Mouse (Mus musculus) G1E (cell line): Measurements from ENCODE around the gene Maco1. TPM values are rescaled to one million over a fixed set of nuclear protein-coding genes. Genes with fewer than 3 reads are reported as not detected.

Experiments
- ATAC-seq: 2 replicates; pipeline ENCODE4 v1.8.0; 2016; ENCODE audit warnings: mild to moderate bottlenecking; ENCODE audit not compliant: insufficient number of reproducible peaks, poor library complexity, low FRiP score, severe bottlenecking; ENCODE audit errors: extremely low read depth
- DNase-seq: peaks from one replicate; pipeline ENCODE4 v3.0.0; 2012; ENCODE audit warnings: low spot score
- H3K27me3 ChIP-seq: 2 replicates; pipeline ENCODE4 v1.6.1; 2012; ENCODE audit warnings: mild to moderate bottlenecking, low read length, inconsistent platforms; ENCODE audit not compliant: insufficient read depth
- H3K36me3 ChIP-seq: replicated peaks from 2 replicates; pipeline ENCODE3; 2012; ENCODE audit warnings: mild to moderate bottlenecking, inconsistent platforms
- H3K4me1 ChIP-seq: 2 replicates; pipeline ENCODE4 v1.6.1; 2012; ENCODE audit warnings: low read depth, low read length, inconsistent platforms, mixed read lengths; ENCODE audit not compliant: insufficient read depth
- H3K4me3 ChIP-seq: 2 replicates; pipeline ENCODE4 v1.5.1; 2012; ENCODE audit warnings: low read depth, mild to moderate bottlenecking, inconsistent platforms, low read length, moderate library complexity, mixed read lengths
- H3K9me3 ChIP-seq: replicated peaks from 2 replicates; pipeline ENCODE4 v1.6.1; 2012; ENCODE audit warnings: inconsistent platforms
- CTCF ChIP-seq: IDR thresholded peaks from 2 replicates; pipeline ENCODE4 v1.5.1; 2012; ENCODE audit warnings: low read depth, low read length, inconsistent platforms, mixed read lengths
- GATA1 ChIP-seq: IDR thresholded peaks from 2 replicates; pipeline ENCODE4 v1.6.1; 2012; ENCODE audit warnings: borderline replicate concordance, low read length, inconsistent platforms, mixed read lengths
- GATA2 ChIP-seq: IDR thresholded peaks from 2 replicates; pipeline ENCODE4 v1.6.1; 2012; ENCODE audit warnings: low read depth, low read length, inconsistent platforms, borderline replicate concordance
- POLR2AphosphoS5 ChIP-seq: IDR thresholded peaks from 2 replicates; pipeline ENCODE4 v1.6.1; 2012; ENCODE audit warnings: low read depth, low read length, inconsistent platforms; ENCODE audit not compliant: insufficient replicate concordance
- TAL1 ChIP-seq: conservative IDR thresholded peaks from 2 replicates; pipeline ENCODE4 v1.6.1; 2012; ENCODE audit warnings: low read depth, low read length, inconsistent platforms, mixed read lengths
- polyA plus RNA-seq: library from polyadenylated mRNA; stranded (reverse); fragments of >175 nt; gene quantifications from 2 replicates; pipeline ENCODE4 v1.2.3, GENCODE M21; 2012
- total RNA-seq, 2 experiments: library from RNA; stranded (forward) in 1 of 2; stranded (reverse) in 1 of 2; fragments of 200-1000 nt in 1 of 2; fragments of >200 nt in 1 of 2; fragmentation: Nextera tagmentation in 1 of 2; gene quantifications; 2 replicates each; pipeline ENCODE4 v1.2.3; 2014 to 2017

Maco1 gene
- total and polyA plus RNA-seq, 3 experiments: 11.3 to 74.9 (median 49.3) TPM

- peak; percentile 78 for DNase-seq
- no peaks in the 10 kb centered on the region for H3K27me3 ChIP-seq
- peaks cover 2% of the 10 kb centered on the region for H3K36me3 ChIP-seq
- TF ChIP-seq GATA1: no peak
- peak; percentile 92 for TF ChIP-seq TAL1
- H3K4me1 ChIP-seq: peaks cover 89% of the 10 kb centered on the region
- peak overlapping the region; percentile 69 for H3K4me3 ChIP-seq
- ATAC-seq: peak; percentile 71
- no peaks in the 10 kb centered on the region for H3K9me3 ChIP-seq
Measured at GRCm38 (mm10) chr4:134869068-134869730, 16.1 kb upstream of the Maco1 start.

- peak overlapping the region; percentile 36; the same call in 1 of the 2 replicates for H3K4me3 ChIP-seq
- H3K27me3 ChIP-seq: no peaks in the 10 kb centered on the region
- peaks cover 87% of the 10 kb centered on the region for H3K4me1 ChIP-seq
- no peaks in the 10 kb centered on the region for H3K9me3 ChIP-seq
- TF ChIP-seq CTCF (no peak), GATA1 (no peak), GATA2 (no peak), POLR2AphosphoS5 (no peak), TAL1 (no peak)
- peaks cover 2% of the 10 kb centered on the region for H3K36me3 ChIP-seq
- ATAC-seq (no peak), DNase-seq (no peak)
Measured at GRCm38 (mm10) chr4:134868490-134868889, 15.3 kb upstream of the Maco1 start.

- peak overlapping the region; percentile 36; the same call in 1 of the 2 replicates for H3K4me3 ChIP-seq
Measured at GRCm38 (mm10) chr4:134868065-134868464, 14.9 kb upstream of the Maco1 start.

GRCm38 (mm10) chr4:134867661-134868060 is 14.5 kb upstream of the Maco1 start:
- ATAC-seq: no peak
- DNase-seq: no peak
- peak overlapping the region; percentile 36; the same call in 1 of the 2 replicates for H3K4me3 ChIP-seq
- peaks cover 89% of the 10 kb centered on the region for H3K4me1 ChIP-seq
- H3K27me3 ChIP-seq: no peaks in the 10 kb centered on the region
- TF ChIP-seq GATA2: no peak
- TF ChIP-seq TAL1: no peak
- no peak for TF ChIP-seq CTCF
- TF ChIP-seq GATA1: no peak
- no peak for TF ChIP-seq POLR2AphosphoS5
- H3K9me3 ChIP-seq: no peaks in the 10 kb centered on the region
- H3K36me3 ChIP-seq: peaks cover 2% of the 10 kb centered on the region

More at GRCm38 (mm10) chr4:134868065-134868464, 14.9 kb upstream of the Maco1 start:
- Histone ChIP-seq H3K4me1 (peaks cover 87% of the 10 kb centered on the region), H3K27me3 (no peaks in the 10 kb centered on the region), H3K9me3 (no peaks in the 10 kb centered on the region), H3K36me3 (peaks cover 2% of the 10 kb centered on the region)
- TF ChIP-seq TAL1: no peak
- no peak for TF ChIP-seq CTCF
- no peak for TF ChIP-seq GATA2
- no peak for TF ChIP-seq POLR2AphosphoS5
- ATAC-seq (no peak), DNase-seq (no peak)

GRCm38 (mm10) chr4:134867213-134867612 is 14.1 kb upstream of the Maco1 start:
- TF ChIP-seq GATA1 (no peak), CTCF (no peak), POLR2AphosphoS5 (no peak), TAL1 (no peak), GATA2 (no peak)
- peaks cover 90% of the 10 kb centered on the region for H3K4me1 ChIP-seq
- H3K9me3 ChIP-seq: no peaks in the 10 kb centered on the region
- H3K27me3 ChIP-seq: no peaks in the 10 kb centered on the region
- H3K36me3 ChIP-seq: peaks cover 2% of the 10 kb centered on the region
- no peak for ATAC-seq
- H3K4me3 ChIP-seq: no peak overlapping the region
- DNase-seq: no peak

- peaks cover 89% of the 10 kb centered on the region for H3K4me1 ChIP-seq
- TF ChIP-seq CTCF: no peak
- TF ChIP-seq TAL1: no peak
- no peak for TF ChIP-seq GATA2
- no peak for TF ChIP-seq POLR2AphosphoS5
- no peak for TF ChIP-seq GATA1
- peak overlapping the region; percentile 70; the same call in 1 of the 2 replicates for H3K4me3 ChIP-seq
- H3K9me3 ChIP-seq: no peaks in the 10 kb centered on the region
- H3K36me3 ChIP-seq: peaks cover 2% of the 10 kb centered on the region
- ATAC-seq (no peak), DNase-seq (no peak)
- H3K27me3 ChIP-seq: no peaks in the 10 kb centered on the region
Measured at GRCm38 (mm10) chr4:134865789-134866188, 12.6 kb upstream of the Maco1 start.
